Comparison of ENCODE assay signal across 8 mouse cellular contexts in the genomic region with DNA sequence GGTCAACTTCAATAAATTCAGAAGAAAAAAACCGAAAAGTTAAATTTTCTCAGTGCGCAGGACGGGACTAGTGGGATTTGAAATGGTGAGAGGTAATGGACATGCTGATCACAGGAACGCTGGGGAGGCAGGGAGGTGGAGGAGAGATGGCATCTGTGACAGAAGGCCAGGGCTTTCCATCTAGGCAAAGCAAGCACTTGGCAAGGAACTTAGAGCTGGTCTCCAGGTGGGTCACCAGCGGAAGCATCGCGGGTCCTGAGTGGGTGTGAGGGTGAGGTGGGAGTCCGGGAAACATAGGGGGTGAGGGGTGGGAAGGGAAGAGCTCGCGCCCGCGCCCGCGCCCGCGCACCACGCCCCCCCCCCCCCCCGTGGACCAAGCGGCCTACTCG. TPM values are rescaled to one million over a fixed set of nuclear protein-coding genes. Genes with fewer than 3 reads are reported as not detected.
DNase-seq lines count a peak whose midpoint lies in the region; ATAC-seq and TF ChIP-seq lines count a peak whose summit lies in the region.

No protein-coding gene starts in this region.

- no peak for TF ChIP-seq EP300 in heart, postnatal 0 days (IDR thresholded peaks at IDR 0.05; ENCODE audit: low read depth)
- TF ChIP-seq EP300 in lung, postnatal 0 days (IDR thresholded peaks at IDR 0.05): no peak

- H3K36me3 ChIP-seq in lung, embryonic 14.5 days (ENCODE audit: insufficient read depth): no peaks in the 10 kb centered on the region
- H3K36me3 ChIP-seq in heart, postnatal 0 days (replicated peaks; ENCODE audit: control insufficient read depth, insufficient read depth, low read length): no peaks in the 10 kb centered on the region
- H3K36me3 ChIP-seq in lung, postnatal 0 days (ENCODE audit: insufficient read depth, low read length): no peaks in the 10 kb centered on the region

- H3K9ac ChIP-seq in lung, embryonic 14.5 days: peak overlapping the region; percentile 87
- H3K9ac ChIP-seq in heart, postnatal 0 days (replicated peaks; ENCODE audit: low read depth, low read length): peak overlapping the region; percentile 87
- no peak overlapping the region for H3K9ac ChIP-seq in lung, postnatal 0 days (replicated peaks; ENCODE audit: low read depth)

- peak overlapping the region; percentile 84 for H3K4me3 ChIP-seq in lung, embryonic 14.5 days (ENCODE audit: low read depth, low read length)
- H3K4me3 ChIP-seq in heart, postnatal 0 days (ENCODE audit: low read depth, low read length): peak overlapping the region; percentile 97
- H3K4me3 ChIP-seq in lung, postnatal 0 days (ENCODE audit: low read depth, low read length): peak overlapping the region; percentile 83

- no peaks in the 10 kb centered on the region for H3K27me3 ChIP-seq in lung, embryonic 14.5 days (ENCODE audit: insufficient read depth, low read length)
- no peaks in the 10 kb centered on the region for H3K27me3 ChIP-seq in heart, postnatal 0 days (ENCODE audit: control insufficient read depth, insufficient read depth, low read length)
- H3K27me3 ChIP-seq in lung, postnatal 0 days (replicated peaks; ENCODE audit: insufficient read depth, low read length): no peaks in the 10 kb centered on the region

- peak overlapping the region; percentile 73 for H3K4me2 ChIP-seq in lung, embryonic 14.5 days
- H3K4me2 ChIP-seq in heart, postnatal 0 days (ENCODE audit: low read depth, low read length): peak overlapping the region; percentile 90
- peak overlapping the region; percentile 80 for H3K4me2 ChIP-seq in lung, postnatal 0 days (replicated peaks; ENCODE audit: low read depth, low read length)

- TF ChIP-seq CTCF in lung, embryonic 14.5 days (IDR thresholded peaks at IDR 0.05; ENCODE audit: low read depth): no peak
- no peak for TF ChIP-seq CTCF in heart, postnatal 0 days (IDR thresholded peaks at IDR 0.05; ENCODE audit: low read depth)
- no peak for TF ChIP-seq CTCF in lung, postnatal 0 days (IDR thresholded peaks at IDR 0.05)

- peaks cover 4% of the 10 kb centered on the region; the same call in 1 of the 2 replicates for H3K4me1 ChIP-seq in lung, embryonic 14.5 days (ENCODE audit: insufficient read depth)
- peaks cover 4% of the 10 kb centered on the region; the same call in 1 of the 2 replicates for H3K4me1 ChIP-seq in heart, postnatal 0 days (ENCODE audit: control insufficient read depth, insufficient read depth)
- no peaks in the 10 kb centered on the region for H3K4me1 ChIP-seq in lung, postnatal 0 days (ENCODE audit: insufficient read depth, low read depth, low read length)

- no peaks in the 10 kb centered on the region for H3K9me3 ChIP-seq in lung, embryonic 14.5 days (ENCODE audit: low read depth, low read length)
- H3K9me3 ChIP-seq in heart, postnatal 0 days (replicated peaks; ENCODE audit: control insufficient read depth, low read length): no peaks in the 10 kb centered on the region
- no peaks in the 10 kb centered on the region for H3K9me3 ChIP-seq in lung, postnatal 0 days (ENCODE audit: low read length)

- H3K27ac ChIP-seq in lung, embryonic 14.5 days (ENCODE audit: low read depth): peak overlapping the region; percentile 94; the same call in 1 of the 2 replicates
- H3K27ac ChIP-seq in heart, postnatal 0 days (ENCODE audit: low read depth): peak overlapping the region; percentile 86
- no peak overlapping the region for H3K27ac ChIP-seq in lung, postnatal 0 days (ENCODE audit: low read length)

- WGBS in lung, embryonic 14.5 days: 10% methylated on average over 19 of the region's 20 CpGs
- 32% methylated on average over 8 of the region's 20 CpGs for WGBS in heart, postnatal 0 days
- WGBS in lung, postnatal 0 days: 28% methylated on average over 7 of the region's 20 CpGs

- no peak; the same call in none of the 2 replicates for ATAC-seq in lung, embryonic 14.5 days (ENCODE audit: insufficient read depth)
- no peak for ATAC-seq in heart, postnatal 0 days (ENCODE audit: insufficient read depth, low read depth)
- no peak for ATAC-seq in lung, postnatal 0 days

- peak; percentile 86 for DNase-seq in cerebellum, adult 9-10 months
- no peak for DNase-seq in cerebellum, adult 11 months
- DNase-seq in lung, embryonic 14.5 days: no peak
- no peak for DNase-seq in lung, adult 18-20 months
- no peak for DNase-seq in heart, postnatal 0 days (ENCODE audit: low spot score)
- no peak for DNase-seq in lung, postnatal 0 days (ENCODE audit: low spot score)
- no peak for DNase-seq in embryo, embryonic 9.5 days (ENCODE audit: extremely low spot score)
- no peak for DNase-seq in B cell, adult 2 months

RNA-seq across cellular contexts. Expression of gene Eid1, which starts 0.3 kb away (rescaled TPM):
- 150 and 164 TPM in 2 replicates for polyA plus RNA-seq in lung, embryonic 14.5 days (2014; fragmentation: Nextera tagmentation; extraction: Ambion mirVana)
- total RNA-seq in heart, postnatal 0 days (2014; rRNA removed; ENCODE audit: low replicate concordance): 70.4 and 83.6 TPM in 2 replicates
- polyA plus RNA-seq in heart, postnatal 0 days (2015; fragmentation: Nextera tagmentation; extraction: Ambion mirVana): 80.7 and 87.4 TPM in 2 replicates
- polyA plus RNA-seq in lung, postnatal 0 days (2015; fragmentation: Nextera tagmentation; extraction: Ambion mirVana): 91.4 and 104 TPM in 2 replicates

RNA-seq across cellular contexts. Expression of gene Cep152, which starts 47.6 kb away (rescaled TPM):
- 7.7 and 9.4 TPM in 2 replicates for polyA plus RNA-seq in lung, embryonic 14.5 days (2014; fragmentation: Nextera tagmentation; extraction: Ambion mirVana)
- total RNA-seq in heart, postnatal 0 days (2014; rRNA removed; ENCODE audit: low replicate concordance): 1.5 and 2.2 TPM in 2 replicates
- 1.2 and 1.3 TPM in 2 replicates for polyA plus RNA-seq in heart, postnatal 0 days (2015; fragmentation: Nextera tagmentation; extraction: Ambion mirVana)
- 1.3 and 1.8 TPM in 2 replicates for polyA plus RNA-seq in lung, postnatal 0 days (2015; fragmentation: Nextera tagmentation; extraction: Ambion mirVana)

RNA-seq across cellular contexts. Expression of gene Shc4, which starts 51.4 kb away (rescaled TPM):
- 1.1 TPM in 2 replicates for polyA plus RNA-seq in lung, embryonic 14.5 days (2014; fragmentation: Nextera tagmentation; extraction: Ambion mirVana)
- 1.2 and 4.4 TPM in 2 replicates for total RNA-seq in heart, postnatal 0 days (2014; rRNA removed; ENCODE audit: low replicate concordance)
- polyA plus RNA-seq in heart, postnatal 0 days (2015; fragmentation: Nextera tagmentation; extraction: Ambion mirVana): 0.44 and 0.49 TPM in 2 replicates
- polyA plus RNA-seq in lung, postnatal 0 days (2015; fragmentation: Nextera tagmentation; extraction: Ambion mirVana): 0.72 and 0.74 TPM in 2 replicates
